Mouse (Mus musculus) forebrain, embryonic 13.5 days (tissue): ENCODE data around the gene Hhat. TPM values are rescaled to one million over a fixed set of nuclear protein-coding genes. Genes with fewer than 3 reads are reported as not detected.

Experiments used
- ATAC-seq: fragments of 200-750 bp; cut with Nextera tagmentation; 2 replicates; pipeline ENCODE4 v1.8.0; 2017
- H3K27ac ChIP-seq: fragments of 300-500 bp; sonication (generic); 2 replicates; pipeline ENCODE4 v1.5.1; 2015; ENCODE audit warnings: inconsistent platforms, mild to moderate bottlenecking, moderate library complexity
- H3K27me3 ChIP-seq: fragments of 300-500 bp; sonication (generic); 2 replicates; pipeline ENCODE4 v1.6.1; 2015; ENCODE audit warnings: mild to moderate bottlenecking, inconsistent platforms
- H3K36me3 ChIP-seq: fragments of 300-500 bp; sonication (generic); 2 replicates; pipeline ENCODE4 v1.6.1; 2015; ENCODE audit warnings: mild to moderate bottlenecking, inconsistent platforms; ENCODE audit not compliant: poor library complexity, severe bottlenecking
- H3K4me1 ChIP-seq: fragments of 300-500 bp; sonication (generic); 2 replicates; pipeline ENCODE4 v1.6.1; 2015; ENCODE audit warnings: inconsistent platforms
- H3K4me2 ChIP-seq: fragments of 300-500 bp; sonication (generic); 2 replicates; pipeline ENCODE4 v1.6.1; 2015; ENCODE audit warnings: inconsistent platforms, mild to moderate bottlenecking, moderate library complexity
- H3K4me3 ChIP-seq: fragments of 300-500 bp; sonication (generic); 2 replicates; pipeline ENCODE4 v1.5.1; 2015; ENCODE audit warnings: mild to moderate bottlenecking, inconsistent platforms
- H3K9ac ChIP-seq: fragments of 300-500 bp; sonication (generic); 2 replicates; pipeline ENCODE4 v1.6.1; 2015; ENCODE audit warnings: mild to moderate bottlenecking, inconsistent platforms
- H3K9me3 ChIP-seq: fragments of 300-500 bp; sonication (generic); replicated peaks from 2 replicates; pipeline ENCODE4 v1.6.1; 2016; ENCODE audit warnings: inconsistent platforms
- WGBS: fragments of 180-500 bp; shearing (Covaris S2); methylation state at CpG from one replicate; pipeline ENCODE4 v1.1.7; 2015; 5-methylcytosine and 5-hydroxymethylcytosine counted together
- polyA plus RNA-seq: library from polyadenylated mRNA; unstranded; fragments of >200 nt; fragmentation: Nextera tagmentation; extraction: Ambion mirVana; gene quantifications from 2 replicates; pipeline ENCODE4 v1.2.1, GENCODE M21; 2015

Gene Hhat
- polyA plus RNA-seq, 1 experiment from 2014 or later = 2.6 TPM

GRCm38 (mm10) chr1:192726996-192727624, 43.9 kb downstream of the Hhat start:
- H3K27me3 ChIP-seq = no peaks in the 10 kb centered on the region
- 55% methylated on average over 11 of the region's 11 CpGs for WGBS
- no peaks in the 10 kb centered on the region for H3K36me3 ChIP-seq
- H3K4me3 ChIP-seq = no peak overlapping the region
- H3K4me1 ChIP-seq = no peaks in the 10 kb centered on the region
- ATAC-seq = peak; percentile 68
- H3K9me3 ChIP-seq = no peaks in the 10 kb centered on the region
- H3K27ac ChIP-seq = no peak overlapping the region
- no peak overlapping the region for H3K9ac ChIP-seq
- no peak overlapping the region for H3K4me2 ChIP-seq

GRCm38 (mm10) chr1:192722147-192722546, 48.9 kb downstream of the Hhat start:
- ATAC-seq = 0 out of 2 replicates have a peak, but pooled peaks have one; percentile 44
- H3K36me3 ChIP-seq = no peaks in the 10 kb centered on the region
- H3K27me3 ChIP-seq = no peaks in the 10 kb centered on the region
- H3K27ac ChIP-seq = no peak overlapping the region
- H3K4me1 ChIP-seq = no peaks in the 10 kb centered on the region
- H3K9ac ChIP-seq = no peak overlapping the region
- no peak overlapping the region for H3K4me2 ChIP-seq
- H3K9me3 ChIP-seq = no peaks in the 10 kb centered on the region
- 29% methylated on average over 5 of the region's 5 CpGs for WGBS
- no peak overlapping the region for H3K4me3 ChIP-seq

GRCm38 (mm10) chr1:192720156-192720555, 50.9 kb downstream of the Hhat start:
- no peak overlapping the region for H3K9ac ChIP-seq
- no peak; the same call in 1 of the 2 replicates for ATAC-seq
- no peak overlapping the region for H3K4me3 ChIP-seq
- no peaks in the 10 kb centered on the region for H3K4me1 ChIP-seq
- no peak overlapping the region for H3K27ac ChIP-seq
- no peaks in the 10 kb centered on the region for H3K9me3 ChIP-seq
- no peaks in the 10 kb centered on the region for H3K36me3 ChIP-seq
- no peak overlapping the region for H3K4me2 ChIP-seq
- no peaks in the 10 kb centered on the region for H3K27me3 ChIP-seq
- WGBS = 83% methylated on average over 10 of the region's 10 CpGs

- WGBS = 33% methylated on average over 3 of the region's 3 CpGs
- Histone ChIP-seq H3K36me3 (no peaks in the 10 kb centered on the region), H3K9ac (no peak overlapping the region), H3K4me1 (no peaks in the 10 kb centered on the region), H3K9me3 (no peaks in the 10 kb centered on the region), H3K4me3 (no peak overlapping the region), H3K27ac (no peak overlapping the region), H3K4me2 (no peak overlapping the region), H3K27me3 (no peaks in the 10 kb centered on the region)
- no peak for ATAC-seq
Observed at GRCm38 (mm10) chr1:192711779-192712348, 59.2 kb downstream of the Hhat start.

GRCm38 (mm10) chr1:192700339-192701073, 70.5 kb downstream of the Hhat start:
- ATAC-seq = no peak
- Histone ChIP-seq H3K4me2 (no peak overlapping the region), H3K9me3 (no peaks in the 10 kb centered on the region), H3K4me3 (no peak overlapping the region), H3K36me3 (no peaks in the 10 kb centered on the region), H3K4me1 (no peaks in the 10 kb centered on the region), H3K9ac (no peak overlapping the region), H3K27ac (no peak overlapping the region), H3K27me3 (no peaks in the 10 kb centered on the region)
- 82% methylated on average over 8 of the region's 8 CpGs for WGBS

GRCm38 (mm10) chr1:192699101-192699500, 71.9 kb downstream of the Hhat start:
- no peaks in the 10 kb centered on the region for H3K36me3 ChIP-seq
- H3K9me3 ChIP-seq = no peaks in the 10 kb centered on the region
- H3K4me2 ChIP-seq = no peak overlapping the region
- H3K9ac ChIP-seq = no peak overlapping the region
- no peaks in the 10 kb centered on the region for H3K4me1 ChIP-seq
- no peaks in the 10 kb centered on the region for H3K27me3 ChIP-seq
- H3K4me3 ChIP-seq = no peak overlapping the region
- ATAC-seq = no peak
- H3K27ac ChIP-seq = no peak overlapping the region

GRCm38 (mm10) chr1:192696371-192696863, 74.6 kb downstream of the Hhat start:
- Histone ChIP-seq H3K9me3 (no peaks in the 10 kb centered on the region), H3K4me2 (no peak overlapping the region), H3K4me1 (no peaks in the 10 kb centered on the region), H3K27ac (no peak overlapping the region), H3K4me3 (no peak overlapping the region), H3K27me3 (no peaks in the 10 kb centered on the region), H3K9ac (no peak overlapping the region), H3K36me3 (no peaks in the 10 kb centered on the region)
- WGBS = 70% methylated on average over 1 of the region's 1 CpGs
- no peak for ATAC-seq

- Histone ChIP-seq H3K27ac (no peak overlapping the region), H3K27me3 (no peaks in the 10 kb centered on the region), H3K9me3 (no peaks in the 10 kb centered on the region), H3K4me2 (no peak overlapping the region), H3K36me3 (no peaks in the 10 kb centered on the region), H3K4me1 (no peaks in the 10 kb centered on the region), H3K4me3 (no peak overlapping the region), H3K9ac (no peak overlapping the region)
- 92% methylated on average over 10 of the region's 10 CpGs for WGBS
- ATAC-seq = no peak
Observed at GRCm38 (mm10) chr1:192693644-192694043, 77.4 kb downstream of the Hhat start.

- H3K9me3 ChIP-seq = no peaks in the 10 kb centered on the region
- H3K27ac ChIP-seq = no peak overlapping the region
- H3K4me2 ChIP-seq = no peak overlapping the region
- no peaks in the 10 kb centered on the region for H3K36me3 ChIP-seq
- H3K4me3 ChIP-seq = no peak overlapping the region
- H3K27me3 ChIP-seq = no peaks in the 10 kb centered on the region
- no peaks in the 10 kb centered on the region for H3K4me1 ChIP-seq
- H3K9ac ChIP-seq = no peak overlapping the region
- 88% methylated on average over 7 of the region's 7 CpGs for WGBS
- no peak for ATAC-seq
Observed at GRCm38 (mm10) chr1:192692982-192693381, 78.0 kb downstream of the Hhat start.

- ATAC-seq = peak; percentile 36; the same call in 1 of the 2 replicates
Observed at GRCm38 (mm10) chr1:192682219-192682951, 88.6 kb downstream of the Hhat start.

GRCm38 (mm10) chr1:192677236-192677635, 93.8 kb downstream of the Hhat start:
- Histone ChIP-seq H3K4me2 (no peak overlapping the region), H3K9me3 (no peaks in the 10 kb centered on the region), H3K9ac (no peak overlapping the region), H3K36me3 (no peaks in the 10 kb centered on the region), H3K27me3 (no peaks in the 10 kb centered on the region), H3K27ac (no peak overlapping the region), H3K4me3 (no peak overlapping the region), H3K4me1 (peaks cover 4% of the 10 kb centered on the region)
- 81% methylated on average over 5 of the region's 5 CpGs for WGBS
- ATAC-seq = no peak

More at GRCm38 (mm10) chr1:192682219-192682951, 88.6 kb downstream of the Hhat start:
- Histone ChIP-seq H3K36me3 (no peaks in the 10 kb centered on the region), H3K9ac (no peak overlapping the region), H3K4me2 (no peak overlapping the region), H3K4me3 (no peak overlapping the region), H3K9me3 (no peaks in the 10 kb centered on the region), H3K27ac (peak overlapping the region; percentile 63), H3K27me3 (no peaks in the 10 kb centered on the region), H3K4me1 (peaks cover 16% of the 10 kb centered on the region)
- WGBS = 49% methylated on average over 4 of the region's 4 CpGs

- no peak for ATAC-seq
- WGBS = 51% methylated on average over 4 of the region's 4 CpGs
- no peak overlapping the region for H3K4me3 ChIP-seq
- H3K36me3 ChIP-seq = no peaks in the 10 kb centered on the region
- H3K27me3 ChIP-seq = no peaks in the 10 kb centered on the region
- H3K4me1 ChIP-seq = no peaks in the 10 kb centered on the region
- no peak overlapping the region for H3K27ac ChIP-seq
- no peak overlapping the region for H3K9ac ChIP-seq
- no peak overlapping the region for H3K4me2 ChIP-seq
- H3K9me3 ChIP-seq = no peaks in the 10 kb centered on the region
Observed at GRCm38 (mm10) chr1:192663608-192664007, 107.4 kb downstream of the Hhat start.
